In genomic region chr1:190027536-190027935, GRCm38 (mm10) we compare ENCODE assay signal across 22 mouse cellular contexts.
DNase-seq lines count a peak whose midpoint lies in the region; ATAC-seq and TF ChIP-seq lines count a peak whose summit lies in the region.
"Had no signal": no experiment of that assay in that cellular context is flagged by ENCODE, and none has a peak within 500 bp of the region (broad histone marks: within the 10 kb centered on the region; RNA-seq: fewer than 3 reads in every experiment).

No protein-coding gene starts in this region.

- H3K9ac ChIP-seq in hindbrain, postnatal 0 days (replicated peaks; ENCODE audit: low read length) = no peak overlapping the region
- no peak overlapping the region for H3K9ac ChIP-seq in hindbrain, embryonic 16.5 days (ENCODE audit: low read depth, low read length)
- H3K9ac ChIP-seq: heart, embryonic 15.5 days; limb, embryonic 15.5 days; stomach, embryonic 15.5 days had no signal

- H3K9me3 ChIP-seq in hindbrain, postnatal 0 days (ENCODE audit: low read length) = no peaks in the 10 kb centered on the region
- H3K9me3 ChIP-seq in hindbrain, embryonic 16.5 days (ENCODE audit: control insufficient read depth, low read length) = no peaks in the 10 kb centered on the region
- H3K9me3 ChIP-seq: heart, embryonic 15.5 days; hindbrain, embryonic 10.5 days; limb, embryonic 15.5 days; stomach, embryonic 15.5 days had no signal

- no peak for DNase-seq in hindbrain, postnatal 0 days (ENCODE audit: low spot score)
- DNase-seq in right cerebral cortex, postnatal 14 days = peak; percentile 11
- no peak for DNase-seq in right cerebral cortex, adult 18-20 months
- DNase-seq in layer of hippocampus, postnatal 14 days (ENCODE audit: low spot score in 2 of 2) = peak; percentile 17 to 61
- DNase-seq in lung, adult 18-20 months = no peak
- no peak for DNase-seq in left cerebral cortex, adult 11 months (ENCODE audit: low spot score)
- DNase-seq: adrenal gland, postnatal 25 days; cerebellum, adult 9-10 months; embryo, embryonic 11 days; gastrocnemius, postnatal 10 days; heart, adult 2 months; kidney, postnatal 10 days; lung, postnatal 14 days; retina, postnatal 1 day; spleen, adult 18-20 months had no signal

- H3K4me2 ChIP-seq in hindbrain, postnatal 0 days (ENCODE audit: low read depth, low read length) = peak overlapping the region; percentile 22; the same call in 1 of the 2 replicates
- H3K4me2 ChIP-seq in hindbrain, embryonic 16.5 days (ENCODE audit: low read length) = no peak overlapping the region
- H3K4me2 ChIP-seq: heart, embryonic 15.5 days; limb, embryonic 15.5 days; stomach, embryonic 15.5 days had no signal

- no peaks in the 10 kb centered on the region for H3K27me3 ChIP-seq in hindbrain, postnatal 0 days (ENCODE audit: insufficient read depth, low read length)
- H3K27me3 ChIP-seq in hindbrain, embryonic 16.5 days (replicated peaks; ENCODE audit: control insufficient read depth, insufficient read depth, low read length) = no peaks in the 10 kb centered on the region
- H3K27me3 ChIP-seq: heart, embryonic 15.5 days; limb, embryonic 15.5 days; stomach, embryonic 15.5 days had no signal

- H3K36me3 ChIP-seq in hindbrain, postnatal 0 days (ENCODE audit: insufficient read depth, low read length) = no peaks in the 10 kb centered on the region
- H3K36me3 ChIP-seq in hindbrain, embryonic 16.5 days (ENCODE audit: control insufficient read depth, insufficient read depth, low read length) = no peaks in the 10 kb centered on the region
- H3K36me3 ChIP-seq: heart, embryonic 15.5 days; hindbrain, embryonic 10.5 days; limb, embryonic 15.5 days; stomach, embryonic 15.5 days had no signal

- H3K4me3 ChIP-seq in hindbrain, postnatal 0 days (ENCODE audit: low read length) = no peak overlapping the region
- no peak overlapping the region for H3K4me3 ChIP-seq in hindbrain, embryonic 16.5 days (ENCODE audit: low read length)
- H3K4me3 ChIP-seq: heart, adult 2 months; heart, embryonic 15.5 days; hindbrain, embryonic 10.5 days; left cerebral cortex, adult 2 months; limb, embryonic 15.5 days; stomach, embryonic 15.5 days had no signal

- H3K27ac ChIP-seq in hindbrain, postnatal 0 days = no peak overlapping the region
- H3K27ac ChIP-seq in hindbrain, embryonic 16.5 days (ENCODE audit: low read depth, low read length) = no peak overlapping the region
- H3K27ac ChIP-seq: heart, adult 2 months; heart, embryonic 15.5 days; hindbrain, embryonic 10.5 days; left cerebral cortex, adult 2 months; limb, embryonic 15.5 days; stomach, embryonic 15.5 days had no signal

- TF ChIP-seq CTCF in hindbrain, postnatal 0 days (IDR thresholded peaks at IDR 0.05; ENCODE audit: low read depth) = no peak

- H3K4me1 ChIP-seq in hindbrain, postnatal 0 days (ENCODE audit: insufficient read depth, low read length) = no peaks in the 10 kb centered on the region
- no peaks in the 10 kb centered on the region for H3K4me1 ChIP-seq in hindbrain, embryonic 16.5 days (ENCODE audit: control insufficient read depth, insufficient read depth, low read depth, low read length)
- H3K4me1 ChIP-seq: heart, embryonic 15.5 days; hindbrain, embryonic 10.5 days; stomach, embryonic 15.5 days had no signal

- no peak for ATAC-seq in hindbrain, postnatal 0 days
- ATAC-seq in hindbrain, embryonic 16.5 days = no peak
- ATAC-seq: intestine, postnatal 0 days had no signal

- 27% methylated on average over 8 of the region's 8 CpGs for WGBS in hindbrain, postnatal 0 days
- WGBS in hindbrain, embryonic 16.5 days = 40% methylated on average over 8 of the region's 8 CpGs

Comparison
In these comparisons a context has a peak if more than half of its experiments do, and no peak if none do; other contexts are left out.
1. DNase-seq: peak in right cerebral cortex, postnatal 14 days (single experiment) and layer of hippocampus, postnatal 14 days (2 of 2); none in hindbrain, postnatal 0 days (single experiment), right cerebral cortex, adult 18-20 months (single experiment), lung, adult 18-20 months (0 of 2) and left cerebral cortex, adult 11 months (single experiment).